In genomic region chr9:78428870-78429432, GRCm38 (mm10) we compare ENCODE assay signal across 26 mouse cellular contexts. TPM values are rescaled to one million over a fixed set of nuclear protein-coding genes. Genes with fewer than 3 reads are reported as not detected.
DNase-seq lines count a peak whose midpoint lies in the region; ATAC-seq and TF ChIP-seq lines count a peak whose summit lies in the region.
"Had no signal": no experiment of that assay in that cellular context is flagged by ENCODE, and none has a peak within 500 bp of the region (broad histone marks: within the 10 kb centered on the region; RNA-seq: fewer than 3 reads in every experiment).

No protein-coding gene starts in this region.

- intact Hi-C loops in gastrocnemius, postnatal 14 days (cut with DNase I; ENCODE audit: low total_unique reads), result no loop called here

- H3K36me3 ChIP-seq in embryonic facial prominence, embryonic 11.5 days (replicated peaks; ENCODE audit: control insufficient read depth, insufficient read depth, low read depth, low read length), result no peaks in the 10 kb centered on the region
- H3K36me3 ChIP-seq in embryonic facial prominence, embryonic 10.5 days (replicated peaks), result no peaks in the 10 kb centered on the region
- H3K36me3 ChIP-seq in liver, embryonic 13.5 days, result no peaks in the 10 kb centered on the region
- no peaks in the 10 kb centered on the region for H3K36me3 ChIP-seq in stomach, embryonic 16.5 days (ENCODE audit: control insufficient read depth, insufficient read depth, low read length)
- H3K36me3 ChIP-seq in stomach, postnatal 0 days (ENCODE audit: control insufficient read depth, insufficient read depth, low read length), result no peaks in the 10 kb centered on the region
- H3K36me3 ChIP-seq: embryonic facial prominence, embryonic 12.5 days; forebrain, embryonic 12.5 days; heart, embryonic 10.5 days had no signal

- no peak overlapping the region for H3K4me3 ChIP-seq in embryonic facial prominence, embryonic 11.5 days (ENCODE audit: low read depth, low read length)
- H3K4me3 ChIP-seq in embryonic facial prominence, embryonic 10.5 days, result no peak overlapping the region
- no peak overlapping the region for H3K4me3 ChIP-seq in liver, embryonic 13.5 days (replicated peaks)
- H3K4me3 ChIP-seq in stomach, embryonic 16.5 days (replicated peaks; ENCODE audit: low read length), result no peak overlapping the region
- H3K4me3 ChIP-seq in stomach, postnatal 0 days (ENCODE audit: low read depth, low read length), result no peak overlapping the region
- H3K4me3 ChIP-seq: embryonic facial prominence, embryonic 12.5 days; erythroblast, embryonic 14.5 days; forebrain, embryonic 12.5 days; gastrocnemius, adult 2 months; heart, embryonic 10.5 days had no signal

- no peak overlapping the region for H3K27ac ChIP-seq in embryonic facial prominence, embryonic 11.5 days (replicated peaks; ENCODE audit: low read depth, low read length)
- no peak overlapping the region for H3K27ac ChIP-seq in embryonic facial prominence, embryonic 10.5 days (replicated peaks)
- H3K27ac ChIP-seq in liver, embryonic 13.5 days, result no peak overlapping the region
- no peak overlapping the region for H3K27ac ChIP-seq in stomach, embryonic 16.5 days (ENCODE audit: low read length)
- H3K27ac ChIP-seq in stomach, postnatal 0 days (replicated peaks), result no peak overlapping the region
- H3K27ac ChIP-seq: embryonic facial prominence, embryonic 12.5 days; forebrain, embryonic 12.5 days; gastrocnemius, adult 2 months; heart, embryonic 10.5 days; kidney, postnatal 0 days had no signal

- H3K27me3 ChIP-seq in embryonic facial prominence, embryonic 11.5 days (ENCODE audit: control insufficient read depth, insufficient read depth, low read length), result no peaks in the 10 kb centered on the region
- peaks cover 15% of the 10 kb centered on the region for H3K27me3 ChIP-seq in embryonic facial prominence, embryonic 10.5 days (replicated peaks; ENCODE audit: low read depth, poor library complexity, severe bottlenecking)
- no peaks in the 10 kb centered on the region; the same call in 1 of the 2 replicates for H3K27me3 ChIP-seq in liver, embryonic 13.5 days
- no peaks in the 10 kb centered on the region for H3K27me3 ChIP-seq in stomach, embryonic 16.5 days (ENCODE audit: control insufficient read depth, insufficient read depth, low read length)
- no peaks in the 10 kb centered on the region for H3K27me3 ChIP-seq in stomach, postnatal 0 days (ENCODE audit: control insufficient read depth, insufficient read depth, low read length)

- no peaks in the 10 kb centered on the region for H3K4me1 ChIP-seq in embryonic facial prominence, embryonic 11.5 days (ENCODE audit: control insufficient read depth, insufficient read depth, low read length)
- peaks cover 6% of the 10 kb centered on the region for H3K4me1 ChIP-seq in embryonic facial prominence, embryonic 10.5 days
- H3K4me1 ChIP-seq in liver, embryonic 13.5 days (replicated peaks), result peaks cover 8% of the 10 kb centered on the region
- H3K4me1 ChIP-seq in stomach, embryonic 16.5 days (ENCODE audit: control insufficient read depth, insufficient read depth, low read length), result no peaks in the 10 kb centered on the region
- H3K4me1 ChIP-seq in stomach, postnatal 0 days (replicated peaks; ENCODE audit: control insufficient read depth, insufficient read depth), result no peaks in the 10 kb centered on the region

- 85% methylated on average over 4 of the region's 4 CpGs for WGBS in embryonic facial prominence, embryonic 11.5 days
- WGBS in embryonic facial prominence, embryonic 10.5 days, result 89% methylated on average over 4 of the region's 4 CpGs
- 67% methylated on average over 4 of the region's 4 CpGs for WGBS in liver, embryonic 13.5 days (ENCODE audit: insufficient replicate concordance)
- WGBS in stomach, embryonic 16.5 days, result 79% methylated on average over 4 of the region's 4 CpGs
- 73% methylated on average over 4 of the region's 4 CpGs for WGBS in stomach, postnatal 0 days

- TF ChIP-seq CTCF in stomach, postnatal 0 days (IDR thresholded peaks at IDR 0.05; ENCODE audit: low read depth), result no peak

- H3K4me2 ChIP-seq in embryonic facial prominence, embryonic 11.5 days (ENCODE audit: low read depth, low read length), result no peak overlapping the region
- H3K4me2 ChIP-seq in liver, embryonic 13.5 days, result no peak overlapping the region
- H3K4me2 ChIP-seq in stomach, embryonic 16.5 days (ENCODE audit: low read depth, low read length), result no peak overlapping the region
- H3K4me2 ChIP-seq in stomach, postnatal 0 days (replicated peaks; ENCODE audit: low read depth), result no peak overlapping the region
- H3K4me2 ChIP-seq: embryonic facial prominence, embryonic 12.5 days; forebrain, embryonic 12.5 days had no signal

- no peak for TF ChIP-seq EP300 in stomach, postnatal 0 days (optimal IDR thresholded peaks at IDR 0.05)

- 0 out of 2 replicates have a peak, but pooled peaks have one; percentile 68 for ATAC-seq in embryonic facial prominence, embryonic 11.5 days (replicated peaks; ENCODE audit: insufficient number of reproducible peaks, low FRiP score, low TSS enrichment, low read depth)
- ATAC-seq in liver, embryonic 13.5 days (ENCODE audit: low read depth), result peak; percentile 17; the same call in 1 of the 2 replicates
- peak; percentile 50 for ATAC-seq in stomach, embryonic 16.5 days (ENCODE audit: insufficient read depth, low FRiP score)
- ATAC-seq in stomach, postnatal 0 days (ENCODE audit: low FRiP score, low TSS enrichment), result no peak
- ATAC-seq: hindbrain, embryonic 16.5 days; intestine, embryonic 16.5 days had no signal

- no peak overlapping the region for H3K9ac ChIP-seq in embryonic facial prominence, embryonic 11.5 days (replicated peaks; ENCODE audit: low read length)
- H3K9ac ChIP-seq in liver, embryonic 13.5 days, result no peak overlapping the region
- H3K9ac ChIP-seq in stomach, embryonic 16.5 days (ENCODE audit: low read length), result no peak overlapping the region
- H3K9ac ChIP-seq in stomach, postnatal 0 days (ENCODE audit: low read length), result no peak overlapping the region
- H3K9ac ChIP-seq: embryonic facial prominence, embryonic 12.5 days; forebrain, embryonic 12.5 days had no signal

- no peak for DNase-seq in embryonic facial prominence, embryonic 11.5 days (ENCODE audit: low spot score)
- no peak for DNase-seq in embryonic facial prominence, embryonic 10.5 days (ENCODE audit: low spot score)
- DNase-seq in liver, embryonic 13.5 days, result no peak
- no peak for DNase-seq in liver
- no peak for DNase-seq in stomach, postnatal 0 days (ENCODE audit: low spot score)
- no peak for DNase-seq in gastrocnemius, postnatal 14 days
- no peak for DNase-seq in embryo, embryonic 10.5 days (ENCODE audit: low spot score)
- DNase-seq: adrenal gland, postnatal 14 days; cerebellum, adult 9-10 months; gastrocnemius, adult 2 months; lung, adult 2 months; thymus, adult 2 months had no signal

- no peaks in the 10 kb centered on the region for H3K9me3 ChIP-seq in embryonic facial prominence, embryonic 11.5 days (replicated peaks; ENCODE audit: control insufficient read depth, low read length)
- H3K9me3 ChIP-seq in embryonic facial prominence, embryonic 10.5 days, result no peaks in the 10 kb centered on the region
- H3K9me3 ChIP-seq in liver, embryonic 13.5 days (replicated peaks), result no peaks in the 10 kb centered on the region
- no peaks in the 10 kb centered on the region for H3K9me3 ChIP-seq in stomach, embryonic 16.5 days (replicated peaks; ENCODE audit: control insufficient read depth, low read length)
- no peaks in the 10 kb centered on the region for H3K9me3 ChIP-seq in stomach, postnatal 0 days (ENCODE audit: control insufficient read depth, low read length)
- H3K9me3 ChIP-seq: embryonic facial prominence, embryonic 12.5 days; forebrain, embryonic 12.5 days; heart, embryonic 10.5 days had no signal

RNA-seq across cellular contexts. Expression of gene Cgas, which starts 14.1 kb away (rescaled TPM):
- polyA plus RNA-seq in embryonic facial prominence, embryonic 11.5 days (2014; fragmentation: Nextera tagmentation; extraction: Ambion mirVana), result 0.84 and 0.92 TPM in 2 replicates
- 0.21 and 0.55 TPM in 2 replicates for polyA plus RNA-seq in embryonic facial prominence, embryonic 10.5 days (2016; fragmentation: Nextera tagmentation; extraction: Ambion mirVana)
- 1.0 TPM in 2 replicates for polyA plus RNA-seq in liver, embryonic 13.5 days (2015; fragmentation: Nextera tagmentation; extraction: Ambion mirVana)
- 2.2 and 2.9 TPM in 2 replicates for polyA plus RNA-seq in stomach, embryonic 16.5 days (2015; fragmentation: Nextera tagmentation; extraction: Ambion mirVana)
- polyA plus RNA-seq in stomach, postnatal 0 days (2015; fragmentation: Nextera tagmentation; extraction: Ambion mirVana), result 1.4 and 1.6 TPM in 2 replicates
- under 1 TPM; 0.29 to 0.31 TPM for total RNA-seq in gastrocnemius, postnatal 14 days (2021)

RNA-seq across cellular contexts. Expression of gene Mto1, which starts 19.1 kb away (rescaled TPM):
- polyA plus RNA-seq in embryonic facial prominence, embryonic 11.5 days (2014; fragmentation: Nextera tagmentation; extraction: Ambion mirVana), result 21.4 and 24.7 TPM in 2 replicates
- 23.0 and 23.8 TPM in 2 replicates for polyA plus RNA-seq in embryonic facial prominence, embryonic 10.5 days (2016; fragmentation: Nextera tagmentation; extraction: Ambion mirVana)
- 23.4 and 25.9 TPM in 2 replicates for polyA plus RNA-seq in liver, embryonic 13.5 days (2015; fragmentation: Nextera tagmentation; extraction: Ambion mirVana)
- polyA plus RNA-seq in stomach, embryonic 16.5 days (2015; fragmentation: Nextera tagmentation; extraction: Ambion mirVana), result 24.4 and 26.0 TPM in 2 replicates
- polyA plus RNA-seq in stomach, postnatal 0 days (2015; fragmentation: Nextera tagmentation; extraction: Ambion mirVana), result 11.7 and 12.1 TPM in 2 replicates
- 10 to 100 TPM; 14.4 to 17.3 TPM for total RNA-seq in gastrocnemius, postnatal 14 days (2021)

RNA-seq across cellular contexts. Expression of gene Gm17324, which starts 19.6 kb away (rescaled TPM):
- polyA plus RNA-seq in embryonic facial prominence, embryonic 11.5 days (2014; fragmentation: Nextera tagmentation; extraction: Ambion mirVana), result 0.32 and 0.70 TPM in 2 replicates
- 0.30 and 0.78 TPM in 2 replicates for polyA plus RNA-seq in embryonic facial prominence, embryonic 10.5 days (2016; fragmentation: Nextera tagmentation; extraction: Ambion mirVana)
- 0.33 and 0.64 TPM in 2 replicates for polyA plus RNA-seq in liver, embryonic 13.5 days (2015; fragmentation: Nextera tagmentation; extraction: Ambion mirVana)
- 0.62 and 0.70 TPM in 2 replicates for polyA plus RNA-seq in stomach, embryonic 16.5 days (2015; fragmentation: Nextera tagmentation; extraction: Ambion mirVana)
- 0.72 and 1.1 TPM in 2 replicates for polyA plus RNA-seq in stomach, postnatal 0 days (2015; fragmentation: Nextera tagmentation; extraction: Ambion mirVana)
- not detected for total RNA-seq in gastrocnemius, postnatal 14 days (2021)
- total RNA-seq: adrenal gland, postnatal 14 days; gastrocnemius, adult 2 months; megakaryocyte-erythroid progenitor cell, adult 5-6 weeks had no signal
- polyA plus RNA-seq: large intestine, adult 2 months; lung, adult 2 months; small intestine, adult 2 months had no signal

RNA-seq across cellular contexts. Expression of gene Ddx43, which starts 33.4 kb away (rescaled TPM):
- 0.15 TPM in 1 of 2 replicates, not detected in the other for polyA plus RNA-seq in embryonic facial prominence, embryonic 11.5 days (2014; fragmentation: Nextera tagmentation; extraction: Ambion mirVana)
- 0.12 TPM in 1 of 2 replicates, not detected in the other for polyA plus RNA-seq in embryonic facial prominence, embryonic 10.5 days (2016; fragmentation: Nextera tagmentation; extraction: Ambion mirVana)
- polyA plus RNA-seq in liver, embryonic 13.5 days (2015; fragmentation: Nextera tagmentation; extraction: Ambion mirVana), result not detected in 2 replicates
- 0.14 and 0.15 TPM in 2 replicates for polyA plus RNA-seq in stomach, embryonic 16.5 days (2015; fragmentation: Nextera tagmentation; extraction: Ambion mirVana)
- 0.08 and 0.12 TPM in 2 replicates for polyA plus RNA-seq in stomach, postnatal 0 days (2015; fragmentation: Nextera tagmentation; extraction: Ambion mirVana)
- not detected for total RNA-seq in gastrocnemius, postnatal 14 days (2021)
- total RNA-seq: adrenal gland, postnatal 14 days; gastrocnemius, adult 2 months; left cerebral cortex, adult 18-20 months; megakaryocyte-erythroid progenitor cell, adult 5-6 weeks had no signal
- polyA plus RNA-seq: erythroblast, embryonic 14.5 days; gonadal fat pad, adult 2 months; large intestine, adult 2 months; small intestine, adult 2 months had no signal

RNA-seq across cellular contexts. Expression of gene Ooep, which starts 50.4 kb away (rescaled TPM):
- 1.4 and 1.9 TPM in 2 replicates for polyA plus RNA-seq in embryonic facial prominence, embryonic 11.5 days (2014; fragmentation: Nextera tagmentation; extraction: Ambion mirVana)
- 0.80 and 0.96 TPM in 2 replicates for polyA plus RNA-seq in embryonic facial prominence, embryonic 10.5 days (2016; fragmentation: Nextera tagmentation; extraction: Ambion mirVana)
- 0.08 and 0.12 TPM in 2 replicates for polyA plus RNA-seq in liver, embryonic 13.5 days (2015; fragmentation: Nextera tagmentation; extraction: Ambion mirVana)
- 0.55 and 0.75 TPM in 2 replicates for polyA plus RNA-seq in stomach, embryonic 16.5 days (2015; fragmentation: Nextera tagmentation; extraction: Ambion mirVana)
- 0.81 and 0.90 TPM in 2 replicates for polyA plus RNA-seq in stomach, postnatal 0 days (2015; fragmentation: Nextera tagmentation; extraction: Ambion mirVana)
- under 1 TPM in 1 of 2 experiments, not detected in 1; 0.11 TPM for total RNA-seq in gastrocnemius, postnatal 14 days (2021)
- total RNA-seq: adrenal gland, postnatal 14 days; gastrocnemius, adult 2 months; hematopoietic stem cell, adult 5-6 weeks; left cerebral cortex, adult 18-20 months; megakaryocyte-erythroid progenitor cell, adult 5-6 weeks had no signal
- polyA plus RNA-seq: erythroblast, embryonic 14.5 days; gonadal fat pad, adult 2 months; small intestine, adult 2 months had no signal
